9 mouse cellular contexts compared by ENCODE assay signal in the genomic region with DNA sequence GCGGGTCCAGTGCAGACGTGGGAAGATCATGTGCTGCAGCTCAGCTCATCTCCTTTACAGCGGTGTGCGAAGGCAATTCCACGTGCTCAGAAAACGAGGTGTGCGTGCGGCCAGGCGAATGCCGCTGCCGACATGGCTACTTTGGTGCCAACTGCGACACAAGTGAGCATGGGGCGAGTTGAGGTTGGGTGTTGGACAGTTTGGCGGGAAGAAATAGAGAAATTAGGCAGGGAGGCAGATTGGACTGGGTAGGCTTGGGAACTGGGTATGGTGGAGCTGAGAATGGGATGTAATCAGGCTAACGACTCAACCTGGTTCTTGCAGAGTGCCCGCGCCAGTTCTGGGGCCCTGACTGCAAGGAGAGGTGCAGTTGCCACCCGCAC. TPM values are rescaled to one million over a fixed set of nuclear protein-coding genes. Genes with fewer than 3 reads are reported as not detected.
DNase-seq lines count a peak whose midpoint lies in the region; ATAC-seq and TF ChIP-seq lines count a peak whose summit lies in the region.
"Had no signal": no experiment of that assay in that cellular context is flagged by ENCODE, and none has a peak within 500 bp of the region (broad histone marks: within the 10 kb centered on the region; RNA-seq: fewer than 3 reads in every experiment).

No protein-coding gene starts in this region.

- H3K4me3 ChIP-seq in heart, embryonic 12.5 days = peak overlapping the region; percentile 44
- peak overlapping the region; percentile 32 for H3K4me3 ChIP-seq in ES-Bruce4 (ENCODE audit: low read depth, low read length)
- H3K4me3 ChIP-seq in forebrain, embryonic 16.5 days (replicated peaks; ENCODE audit: low read length) = peak overlapping the region; percentile 43
- H3K4me3 ChIP-seq in liver, embryonic 15.5 days (replicated peaks) = peak overlapping the region; percentile 21

- H3K27ac ChIP-seq in heart, embryonic 12.5 days (ENCODE audit: poor library complexity, severe bottlenecking) = no peak overlapping the region
- H3K27ac ChIP-seq in ES-Bruce4 (ENCODE audit: insufficient read depth, low read length) = no peak overlapping the region
- no peak overlapping the region for H3K27ac ChIP-seq in forebrain, embryonic 16.5 days (ENCODE audit: low read length)
- no peak overlapping the region for H3K27ac ChIP-seq in liver, embryonic 15.5 days (replicated peaks)

- peak overlapping the region; percentile 48; the same call in 1 of the 2 replicates for H3K9ac ChIP-seq in heart, embryonic 12.5 days
- H3K9ac ChIP-seq in ES-Bruce4 (ENCODE audit: low read depth, poor library complexity, severe bottlenecking) = no peak overlapping the region
- peak overlapping the region; percentile 45 for H3K9ac ChIP-seq in forebrain, embryonic 16.5 days (replicated peaks; ENCODE audit: low read depth, low read length)
- no peak overlapping the region for H3K9ac ChIP-seq in liver, embryonic 15.5 days

- H3K4me2 ChIP-seq in heart, embryonic 12.5 days = peak overlapping the region; percentile 74
- H3K4me2 ChIP-seq in forebrain, embryonic 16.5 days (ENCODE audit: low read length) = peak overlapping the region; percentile 63
- H3K4me2 ChIP-seq in liver, embryonic 15.5 days = peak overlapping the region; percentile 59

- no peak for TF ChIP-seq EP300 in ES-Bruce4 (IDR thresholded peaks at IDR 0.05; ENCODE audit: insufficient read depth, low read depth, low read length)

- peaks cover 70% of the 10 kb centered on the region for H3K4me1 ChIP-seq in heart, embryonic 12.5 days (replicated peaks)
- H3K4me1 ChIP-seq in ES-Bruce4 (ENCODE audit: control insufficient read depth, insufficient read depth, low read length) = peaks cover 6% of the 10 kb centered on the region
- H3K4me1 ChIP-seq in forebrain, embryonic 16.5 days (replicated peaks; ENCODE audit: control insufficient read depth, insufficient read depth, low read length) = peaks cover 52% of the 10 kb centered on the region
- H3K4me1 ChIP-seq in liver, embryonic 15.5 days (replicated peaks) = peaks cover 48% of the 10 kb centered on the region

- H3K27me3 ChIP-seq in heart, embryonic 12.5 days (replicated peaks) = peaks cover 84% of the 10 kb centered on the region
- peaks cover 16% of the 10 kb centered on the region for H3K27me3 ChIP-seq in ES-Bruce4 (ENCODE audit: control insufficient read depth, insufficient read depth, low read length, poor library complexity, severe bottlenecking)
- peaks cover 81% of the 10 kb centered on the region for H3K27me3 ChIP-seq in forebrain, embryonic 16.5 days (replicated peaks; ENCODE audit: control insufficient read depth, insufficient read depth, low read length)
- H3K27me3 ChIP-seq in liver, embryonic 15.5 days = peaks cover 100% of the 10 kb centered on the region

- no peak for TF ChIP-seq CTCF in ES-Bruce4 (IDR thresholded peaks at IDR 0.05; ENCODE audit: low read depth, low read length)

- intact Hi-C loops in gastrocnemius, postnatal 14 days (cut with DNase I; ENCODE audit: low total_unique reads) = no loop called here

- no peak for DNase-seq in heart, adult 18-20 months
- DNase-seq in gastrocnemius, postnatal 14 days = no peak
- DNase-seq in spleen, adult 12 weeks (ENCODE audit: low spot score) = no peak
- DNase-seq in adrenal gland, postnatal 36 days = no peak

- H3K9me3 ChIP-seq in heart, embryonic 12.5 days (replicated peaks) = no peaks in the 10 kb centered on the region
- no peaks in the 10 kb centered on the region for H3K9me3 ChIP-seq in ES-Bruce4 (replicated peaks; ENCODE audit: control insufficient read depth, insufficient read depth, low read length, poor library complexity, severe bottlenecking)
- H3K9me3 ChIP-seq in forebrain, embryonic 16.5 days (ENCODE audit: control insufficient read depth, low read length) = no peaks in the 10 kb centered on the region
- H3K9me3 ChIP-seq in liver, embryonic 15.5 days (replicated peaks) = no peaks in the 10 kb centered on the region

- no peaks in the 10 kb centered on the region; the same call in 1 of the 2 replicates for H3K36me3 ChIP-seq in heart, embryonic 12.5 days
- no peaks in the 10 kb centered on the region for H3K36me3 ChIP-seq in ES-Bruce4 (ENCODE audit: control insufficient read depth, insufficient read depth, low read length, poor library complexity, severe bottlenecking)
- no peaks in the 10 kb centered on the region for H3K36me3 ChIP-seq in forebrain, embryonic 16.5 days (ENCODE audit: control insufficient read depth, insufficient read depth)
- no peaks in the 10 kb centered on the region for H3K36me3 ChIP-seq in liver, embryonic 15.5 days (replicated peaks)

- 13% methylated on average over 18 of the region's 18 CpGs for WGBS in heart, embryonic 12.5 days
- 3% methylated on average over 18 of the region's 18 CpGs for WGBS in forebrain, embryonic 16.5 days
- WGBS in liver, embryonic 15.5 days (ENCODE audit: insufficient replicate concordance) = 13% methylated on average over 18 of the region's 18 CpGs

- ATAC-seq in heart, embryonic 12.5 days (ENCODE audit: insufficient number of reproducible peaks, low FRiP score) = no peak
- ATAC-seq in forebrain, embryonic 16.5 days = no peak
- no peak for ATAC-seq in liver, embryonic 15.5 days (ENCODE audit: insufficient read depth)

- no peak for TF ChIP-seq POLR2A in ES-Bruce4 (IDR thresholded peaks at IDR 0.05; ENCODE audit: insufficient read depth, low read length)

RNA-seq across cellular contexts. Expression of gene Scarf2, which starts 5.4 kb away (rescaled TPM):
- 15.8 and 17.4 TPM in 2 replicates for polyA plus RNA-seq in heart, embryonic 12.5 days (2016; fragmentation: Nextera tagmentation; extraction: Ambion mirVana)
- 1 to 10 TPM; 4.8 TPM for total RNA-seq in heart, adult 18-20 months (2021)
- 5.8 and 6.5 TPM in 2 replicates for polyA plus RNA-seq in ES-Bruce4 (2011; ENCODE audit: insufficient read depth, insufficient read length, low read depth, missing spikeins)
- polyA plus RNA-seq in forebrain, embryonic 16.5 days (2015; fragmentation: Nextera tagmentation; extraction: Ambion mirVana) = 0.99 and 1.4 TPM in 2 replicates
- 1.0 and 1.8 TPM in 2 replicates for polyA plus RNA-seq in liver, embryonic 15.5 days (2015; fragmentation: Nextera tagmentation; extraction: Ambion mirVana)
- total RNA-seq in gastrocnemius, postnatal 14 days (2021) = 10 to 100 TPM in 1 of 2 experiments, 1 to 10 TPM in 1; 9.4 to 12.1 TPM
- total RNA-seq in adrenal gland, postnatal 36 days (2021) = 10 to 100 TPM in 1 of 2 experiments, 1 to 10 TPM in 1; 8.6 to 11.6 TPM

RNA-seq across cellular contexts. Expression of gene B830017H08Rik, which starts 30.5 kb away (rescaled TPM):
- polyA plus RNA-seq in heart, embryonic 12.5 days (2016; fragmentation: Nextera tagmentation; extraction: Ambion mirVana) = not detected in 2 replicates
- not detected for total RNA-seq in heart, adult 18-20 months (2021)
- not detected in 2 replicates for polyA plus RNA-seq in ES-Bruce4 (2011; ENCODE audit: insufficient read depth, insufficient read length, low read depth, missing spikeins)
- polyA plus RNA-seq in forebrain, embryonic 16.5 days (2015; fragmentation: Nextera tagmentation; extraction: Ambion mirVana) = 0.86 and 1.5 TPM in 2 replicates
- polyA plus RNA-seq in liver, embryonic 15.5 days (2015; fragmentation: Nextera tagmentation; extraction: Ambion mirVana) = not detected in 2 replicates
- total RNA-seq in gastrocnemius, postnatal 14 days (2021) = not detected
- not detected for total RNA-seq in adrenal gland, postnatal 36 days (2021)
- total RNA-seq: gastrocnemius, postnatal 10 days had no signal

RNA-seq across cellular contexts. Expression of gene Car15, which starts 35.7 kb away (rescaled TPM):
- 1.5 and 1.7 TPM in 2 replicates for polyA plus RNA-seq in heart, embryonic 12.5 days (2016; fragmentation: Nextera tagmentation; extraction: Ambion mirVana)
- total RNA-seq in heart, adult 18-20 months (2021) = 1 to 10 TPM; 1.7 to 2.1 TPM
- not detected in 2 replicates for polyA plus RNA-seq in ES-Bruce4 (2011; ENCODE audit: insufficient read depth, insufficient read length, low read depth, missing spikeins)
- 4.7 and 5.5 TPM in 2 replicates for polyA plus RNA-seq in forebrain, embryonic 16.5 days (2015; fragmentation: Nextera tagmentation; extraction: Ambion mirVana)
- 0.55 and 0.89 TPM in 2 replicates for polyA plus RNA-seq in liver, embryonic 15.5 days (2015; fragmentation: Nextera tagmentation; extraction: Ambion mirVana)
- total RNA-seq in gastrocnemius, postnatal 14 days (2021) = under 1 TPM; 0.80 to 0.96 TPM
- 1 to 10 TPM; 1.7 to 2.3 TPM for total RNA-seq in adrenal gland, postnatal 36 days (2021)

RNA-seq across cellular contexts. Expression of gene Klhl22, which starts 43.0 kb away (rescaled TPM):
- polyA plus RNA-seq in heart, embryonic 12.5 days (2016; fragmentation: Nextera tagmentation; extraction: Ambion mirVana) = 42.7 and 44.4 TPM in 2 replicates
- 10 to 100 TPM; 18.2 to 24.2 TPM for total RNA-seq in heart, adult 18-20 months (2021)
- 40.2 and 44.0 TPM in 2 replicates for polyA plus RNA-seq in ES-Bruce4 (2011; ENCODE audit: insufficient read depth, insufficient read length, low read depth, missing spikeins)
- 76.1 and 89.5 TPM in 2 replicates for polyA plus RNA-seq in forebrain, embryonic 16.5 days (2015; fragmentation: Nextera tagmentation; extraction: Ambion mirVana)
- 13.0 and 14.3 TPM in 2 replicates for polyA plus RNA-seq in liver, embryonic 15.5 days (2015; fragmentation: Nextera tagmentation; extraction: Ambion mirVana)
- total RNA-seq in gastrocnemius, postnatal 14 days (2021) = 10 to 100 TPM; 17.3 to 19.9 TPM
- total RNA-seq in adrenal gland, postnatal 36 days (2021) = 10 to 100 TPM; 38.3 to 43.1 TPM

Comparison
In these comparisons a context has a peak if more than half of its experiments do, and no peak if none do; other contexts are left out.
1. H3K9ac ChIP-seq: peak in heart, embryonic 12.5 days (single experiment) and forebrain, embryonic 16.5 days (single experiment); none in ES-Bruce4 (single experiment) and liver, embryonic 15.5 days (single experiment).
2. Peak in every context shown above with its lines, with median percentiles within 50 percentile points of each other: H3K4me2 ChIP-seq and H3K4me3 ChIP-seq.